Mouse (Mus musculus) E14TG2a.4 (cell line): ENCODE data around the gene Flt3l.

ENCODE experiments used
- CTCF ChIP-seq: conservative IDR thresholded peaks from 2 replicates; pipeline ENCODE4 v1.5.1; 2014; ENCODE audit warnings: low read length
- NANOG ChIP-seq: IDR thresholded peaks from 2 replicates; pipeline ENCODE4 v1.6.1; 2014; ENCODE audit warnings: borderline replicate concordance, low read length, mixed read lengths
- POU5F1 ChIP-seq: IDR thresholded peaks from 2 replicates; pipeline ENCODE4 v1.6.1; 2014; ENCODE audit warnings: low read length, borderline replicate concordance

- TF ChIP-seq CTCF (no peak), POU5F1 (no peak), NANOG (no peak)
These were observed 47.6 kb downstream of the Flt3l start for GRCm38 (mm10) chr7:45088597-45088996.
